Mouse (Mus musculus) right cerebral cortex, adult 2 months (tissue): ENCODE measurements around the gene Slc7a1.

Source experiments
- DNase-seq, 2 experiments: peaks; one replicate each; pipeline ENCODE4 v3.0.0; 2021 to 2022; ENCODE audit warnings: low spot score in 2 of 2

Slc7a1 gene

DNA sequence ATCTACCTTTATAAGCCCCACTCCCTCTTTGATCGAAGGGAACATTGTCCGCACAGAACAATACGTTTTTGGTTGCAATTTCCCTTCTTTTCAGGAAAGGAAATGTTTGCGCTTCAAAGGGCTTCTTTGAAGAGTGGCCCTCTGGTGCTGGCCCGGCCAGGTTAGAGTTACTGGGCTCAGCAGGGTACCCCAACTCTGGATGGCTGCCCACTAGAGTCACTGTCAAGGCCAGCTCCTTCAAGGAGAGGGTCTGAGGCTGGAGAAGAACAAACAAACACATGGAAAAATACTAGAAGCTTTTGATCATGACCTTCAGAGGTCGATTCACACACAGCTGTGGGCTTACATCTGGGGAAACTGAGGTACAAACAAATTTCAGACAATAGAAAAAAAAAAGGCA, 6.9 kb downstream of the Slc7a1 start:
- no peak for DNase-seq

DNA sequence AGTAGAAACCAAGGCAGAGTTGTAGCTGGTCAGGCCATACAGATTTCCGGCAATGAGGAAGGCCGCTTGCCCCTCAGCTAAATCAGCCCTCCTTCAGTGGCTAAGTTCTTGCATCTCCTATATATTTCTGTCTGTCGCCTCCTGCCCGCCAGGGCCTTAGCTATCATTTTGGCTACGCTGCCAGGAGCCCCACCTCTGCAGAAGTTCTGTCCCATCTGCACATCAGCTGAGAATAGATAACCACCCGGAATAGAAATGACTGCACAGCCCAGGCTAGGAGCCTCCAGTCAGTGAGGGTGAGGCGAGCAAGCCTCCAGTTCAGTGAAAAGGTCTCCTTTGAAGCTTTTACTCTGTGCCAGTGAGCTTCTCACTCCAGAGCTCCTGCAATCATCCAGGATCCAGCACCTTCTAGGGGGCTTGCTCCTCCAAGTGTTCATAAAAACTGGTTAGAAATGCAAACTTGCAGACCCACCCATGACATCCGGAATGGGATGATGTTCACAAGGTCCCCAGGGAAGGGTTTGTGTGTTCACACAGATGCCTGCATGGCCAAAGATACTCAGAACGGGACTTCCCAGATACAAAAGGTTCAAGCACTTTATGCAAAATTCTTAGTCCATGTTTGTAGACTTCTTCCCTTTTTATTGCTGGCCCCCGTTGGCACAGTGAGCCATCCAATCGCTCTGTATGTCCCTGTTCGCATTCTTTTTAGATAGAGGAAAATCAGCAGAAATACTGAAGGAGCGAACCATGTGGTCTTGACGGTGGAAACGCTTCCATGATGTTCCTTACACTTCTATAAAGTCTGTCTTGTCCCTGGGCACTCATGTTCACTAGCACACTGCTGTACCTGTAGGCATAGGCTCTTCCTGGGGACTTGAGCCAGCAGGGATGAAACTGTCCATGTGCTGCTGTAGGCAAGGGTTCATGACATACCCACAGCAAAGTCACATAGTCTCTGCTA, 10.4 kb downstream of the Slc7a1 start:
- DNase-seq = peak in 1 of 2 experiments; percentile 20

DNA sequence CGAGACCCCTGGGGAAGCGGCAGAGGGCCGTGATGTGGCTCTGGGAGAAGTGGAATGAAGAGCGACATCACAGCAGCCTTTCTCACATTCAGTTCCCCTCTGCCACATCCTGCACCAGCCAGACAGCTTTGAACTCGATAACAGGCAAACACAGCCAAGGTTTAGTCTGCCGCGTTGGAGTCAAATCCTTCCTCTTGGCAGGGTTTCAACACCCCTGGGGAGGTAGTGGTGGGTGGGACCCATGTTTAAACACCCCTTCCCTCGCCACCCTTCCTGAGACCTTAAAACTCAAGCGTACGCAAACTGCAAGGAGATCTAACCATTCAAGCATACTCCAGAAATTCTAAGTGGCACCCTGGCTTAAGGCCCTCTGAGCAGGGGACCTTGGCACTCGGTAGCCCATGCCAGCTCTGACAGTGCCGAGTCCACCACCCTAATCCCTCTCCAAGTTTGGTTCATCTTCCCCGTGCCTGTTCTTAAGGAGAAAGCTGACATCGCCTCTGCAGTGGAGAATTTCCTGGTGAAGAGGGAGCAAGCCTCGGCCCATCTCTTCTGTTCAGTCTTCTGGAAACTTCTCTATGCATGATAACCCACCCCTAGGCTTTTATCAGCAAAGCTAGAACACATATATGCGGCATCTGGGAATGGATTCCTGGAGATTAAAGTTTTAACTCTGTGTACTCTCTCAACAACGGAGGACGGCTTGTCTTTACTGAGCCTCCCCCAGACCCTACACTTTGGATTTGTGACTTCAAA, 11.3 kb downstream of the Slc7a1 start:
- DNase-seq = no peak

DNA sequence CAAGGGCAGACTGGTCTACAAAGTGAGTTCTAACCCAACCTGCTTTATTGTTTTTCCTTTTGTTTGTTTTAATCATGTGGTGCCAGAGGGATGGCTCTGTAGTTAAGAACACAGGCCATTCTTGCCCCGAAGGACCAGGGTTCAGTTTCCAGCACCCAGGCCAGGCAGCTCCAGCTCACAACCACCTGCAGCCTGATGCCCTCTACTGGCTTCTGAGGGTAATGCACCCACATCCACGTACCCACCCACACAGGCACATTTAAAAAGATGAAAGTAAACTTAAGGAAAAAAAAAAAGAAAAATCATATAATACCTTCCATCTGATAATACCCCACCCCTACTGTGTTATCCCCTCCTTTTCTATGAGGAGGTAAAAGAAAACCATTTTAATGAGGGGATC, 11.9 kb downstream of the Slc7a1 start:
- no peak for DNase-seq

DNA sequence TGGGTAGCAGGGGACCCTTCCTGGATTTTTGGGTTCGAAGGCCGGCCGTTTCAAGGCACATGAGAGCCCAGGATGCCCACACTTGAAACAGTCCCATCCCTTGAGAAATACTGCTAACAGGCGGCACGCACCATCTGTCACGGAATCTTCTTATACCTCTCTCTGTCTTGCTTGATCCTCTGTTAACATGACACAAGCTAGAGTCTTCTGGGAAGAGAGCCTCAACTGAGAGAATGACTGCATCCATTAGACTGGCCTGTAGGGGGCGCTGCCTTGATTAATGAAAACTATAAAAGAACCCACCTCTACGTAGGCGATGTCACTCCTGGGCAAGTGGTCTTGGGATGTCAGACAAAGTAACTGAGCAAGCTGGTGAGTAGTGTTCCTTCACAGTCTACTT, 13.2 kb downstream of the Slc7a1 start:
- DNase-seq = peak; percentile 44 to 48

DNA sequence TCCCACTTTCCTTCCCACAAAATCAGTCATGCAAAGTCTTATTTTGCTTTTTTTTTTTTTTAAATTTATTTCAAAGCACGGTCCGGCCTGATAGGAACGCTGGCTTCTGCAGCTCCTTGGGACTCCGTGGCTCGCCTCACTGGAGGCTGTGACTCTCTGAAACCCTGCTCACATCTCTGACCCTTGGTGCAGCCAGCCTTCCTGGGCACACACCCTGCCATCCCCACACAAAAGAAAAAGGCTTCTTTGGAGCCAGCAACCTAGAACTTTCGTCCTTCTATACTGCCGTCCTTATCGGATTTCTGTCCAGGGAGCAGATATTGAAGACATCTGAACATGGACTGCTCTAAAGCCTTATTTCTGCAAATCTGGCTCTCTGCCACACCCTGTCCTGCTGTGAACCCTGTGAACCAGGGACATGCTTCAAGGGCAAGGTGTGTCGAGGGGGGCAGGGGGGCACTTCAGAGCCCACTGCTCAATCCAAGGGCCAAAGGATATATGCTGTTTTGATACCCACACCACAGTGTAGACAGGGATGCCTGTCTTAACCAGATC, 15.1 kb downstream of the Slc7a1 start:
- no peak for DNase-seq

DNA sequence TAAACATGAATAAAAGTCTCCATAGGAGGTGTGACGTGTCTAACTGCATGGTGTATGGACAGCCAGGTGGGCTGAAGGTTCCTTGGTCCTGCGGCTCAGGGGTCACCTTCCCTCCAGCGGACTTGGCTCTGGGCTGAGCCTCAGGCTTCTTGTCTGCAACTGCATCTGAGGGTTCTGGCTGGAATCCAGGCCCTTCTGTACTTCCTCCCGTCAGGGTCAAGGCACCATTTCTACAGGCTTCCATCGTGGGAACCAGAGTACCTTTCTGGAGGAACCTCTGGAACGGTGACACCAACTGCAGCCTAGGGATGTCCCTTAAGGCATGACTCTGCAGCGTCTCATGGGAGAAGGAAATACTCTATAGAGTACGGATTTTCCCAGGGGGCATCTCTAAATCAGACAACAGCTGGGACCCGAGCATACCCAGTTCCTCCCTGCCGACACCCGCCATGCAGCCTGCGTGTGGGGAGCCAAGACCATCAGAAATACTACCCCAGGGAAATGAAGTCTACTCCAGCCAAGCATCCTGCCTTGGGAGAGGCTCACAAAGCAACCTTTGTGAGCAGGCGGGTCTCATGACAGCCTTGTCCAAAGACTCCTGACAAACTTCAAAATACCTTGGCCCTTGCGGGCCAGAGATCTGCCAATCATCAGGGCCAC, 15.7 kb downstream of the Slc7a1 start:
- DNase-seq = no peak

DNA sequence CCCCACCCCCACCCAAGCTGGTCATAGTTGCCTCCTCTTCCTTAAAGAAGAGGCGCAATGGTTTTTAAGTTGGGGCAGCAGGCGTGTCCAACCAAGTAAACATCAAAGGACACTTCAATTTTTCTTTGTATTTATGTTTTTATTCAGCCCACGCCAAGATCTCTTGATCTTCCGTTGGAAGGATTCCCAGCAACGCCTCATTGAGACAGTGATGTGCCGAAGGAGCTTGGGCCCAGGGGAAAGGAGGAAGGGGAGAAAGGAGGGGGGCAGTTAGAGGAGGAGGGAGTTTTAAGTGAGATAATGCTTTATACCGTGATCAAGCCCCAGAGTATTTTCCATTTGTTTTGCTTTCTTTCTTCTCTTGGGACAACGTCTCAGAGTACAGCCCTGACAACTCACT, 18.6 kb downstream of the Slc7a1 start:
- no peak for DNase-seq

DNA sequence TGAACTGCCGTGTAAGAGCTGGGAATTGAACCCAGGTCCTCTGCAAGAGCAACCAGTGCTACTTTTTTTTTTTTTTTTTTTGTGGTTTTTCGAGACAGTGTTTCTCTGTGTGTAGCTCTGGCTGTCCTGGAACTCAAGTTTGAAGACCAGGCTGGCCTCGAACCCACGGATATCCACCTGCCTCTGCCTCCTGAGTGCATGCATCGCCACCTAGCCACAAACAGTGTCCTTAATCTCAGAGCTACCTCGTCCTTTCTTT, 19.5 kb downstream of the Slc7a1 start:
- DNase-seq = no peak

DNA sequence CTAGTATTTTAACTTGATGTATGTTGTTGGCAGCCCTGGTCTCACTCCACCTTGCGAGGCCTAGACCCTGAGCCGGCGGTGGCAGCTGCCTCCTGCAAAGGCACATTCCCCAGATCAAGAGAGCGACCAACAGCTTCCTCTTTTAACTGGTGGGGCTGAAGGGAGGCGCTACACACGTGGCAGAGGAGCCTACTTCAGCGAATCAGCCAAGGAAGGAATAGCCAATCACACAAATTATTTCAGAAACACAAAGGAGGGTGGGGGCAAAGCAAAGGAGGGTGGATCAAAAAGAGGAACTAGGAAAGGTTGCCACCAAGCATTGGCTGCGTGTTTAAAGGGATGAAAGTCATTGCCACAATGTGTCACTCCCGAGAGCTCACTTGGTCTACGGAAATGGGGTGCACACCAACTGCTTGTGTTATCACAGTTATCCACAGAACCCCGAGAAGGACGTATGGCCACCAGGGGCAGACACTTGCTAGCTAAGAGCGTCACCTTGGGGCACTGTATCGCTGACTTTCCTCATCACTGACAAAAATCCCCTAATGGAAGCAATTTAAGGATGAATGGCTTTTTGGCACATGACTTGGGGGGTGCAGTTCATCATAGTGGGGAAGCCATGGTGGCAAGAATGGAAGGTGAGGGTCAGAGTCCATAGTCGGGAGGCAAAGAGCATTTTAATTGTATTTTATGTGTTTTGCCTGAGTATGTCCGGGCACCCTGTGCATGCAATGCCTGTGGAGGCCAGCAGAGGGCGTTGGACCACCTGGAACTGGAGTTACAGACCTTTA, 20.1 kb downstream of the Slc7a1 start:
- no peak for DNase-seq

DNA sequence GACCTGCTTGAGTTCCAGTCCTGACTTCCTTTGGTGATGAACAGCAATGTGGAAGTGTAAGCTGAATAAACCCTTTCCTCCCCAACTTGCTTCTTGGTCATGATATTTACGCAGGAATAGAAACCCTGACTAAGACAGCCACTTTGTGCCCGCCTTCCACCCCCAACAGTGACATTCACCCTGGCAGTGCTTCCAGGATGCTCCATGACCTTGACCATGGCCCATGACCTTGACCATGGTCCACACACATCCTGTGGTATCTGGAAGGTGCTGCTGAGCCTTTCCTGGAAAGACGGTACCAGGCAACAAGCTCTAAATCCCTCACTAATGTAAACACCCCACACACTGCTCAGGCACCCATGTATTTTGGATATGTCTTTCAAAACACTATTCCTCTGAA, 21.0 kb downstream of the Slc7a1 start:
- DNase-seq = no peak

DNA sequence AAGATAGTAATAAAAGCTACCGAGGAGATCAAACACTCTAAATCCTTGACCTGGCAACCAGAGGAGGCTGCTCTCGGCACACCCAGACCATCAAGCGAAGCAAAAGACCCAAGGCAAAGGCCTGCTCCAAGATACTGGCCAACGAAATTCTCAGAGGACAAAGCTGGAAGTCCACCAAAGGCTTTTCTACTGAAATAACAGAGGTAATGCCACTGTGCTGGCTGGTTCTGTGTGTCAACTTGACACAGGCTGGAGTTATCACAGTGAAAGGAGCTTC, 21.5 kb downstream of the Slc7a1 start:
- no peak for DNase-seq

DNA sequence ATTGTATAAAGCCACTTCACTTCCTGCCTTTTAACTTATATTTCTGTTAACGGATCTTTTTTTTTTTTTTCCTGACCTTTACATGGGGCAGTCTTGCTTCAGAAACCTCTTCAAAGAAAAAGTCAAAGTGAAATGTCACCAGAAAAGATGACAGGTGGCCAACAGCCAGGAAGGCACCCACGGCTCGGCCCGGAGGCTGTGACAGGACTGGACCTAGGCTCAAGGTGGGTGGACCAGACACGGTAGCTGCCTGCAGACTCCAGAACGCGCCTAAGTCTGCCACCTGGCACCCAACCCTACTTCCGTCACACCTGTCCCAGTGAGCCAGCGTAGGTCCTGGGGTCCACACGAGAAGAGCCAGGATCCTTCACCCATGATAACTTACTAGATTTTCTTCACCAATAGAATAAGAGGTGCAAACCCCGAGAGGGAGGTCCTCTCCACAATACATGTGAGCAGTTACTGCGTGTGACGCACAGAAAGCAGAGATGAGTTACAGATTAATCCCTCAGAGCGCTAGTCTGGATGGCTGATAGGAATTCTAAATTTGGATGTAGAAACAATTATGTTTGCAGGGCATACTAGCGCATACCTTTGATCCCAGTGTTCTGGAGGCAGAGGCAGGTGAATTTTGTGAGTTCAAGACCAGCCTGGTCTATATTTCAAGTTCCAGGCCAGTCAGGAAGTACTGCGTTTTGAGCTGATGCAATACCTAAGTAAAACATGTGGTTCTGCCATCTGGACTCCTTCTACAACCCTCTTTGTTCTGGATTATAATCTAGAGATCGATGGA, 22.1 kb downstream of the Slc7a1 start:
- no peak for DNase-seq

DNA sequence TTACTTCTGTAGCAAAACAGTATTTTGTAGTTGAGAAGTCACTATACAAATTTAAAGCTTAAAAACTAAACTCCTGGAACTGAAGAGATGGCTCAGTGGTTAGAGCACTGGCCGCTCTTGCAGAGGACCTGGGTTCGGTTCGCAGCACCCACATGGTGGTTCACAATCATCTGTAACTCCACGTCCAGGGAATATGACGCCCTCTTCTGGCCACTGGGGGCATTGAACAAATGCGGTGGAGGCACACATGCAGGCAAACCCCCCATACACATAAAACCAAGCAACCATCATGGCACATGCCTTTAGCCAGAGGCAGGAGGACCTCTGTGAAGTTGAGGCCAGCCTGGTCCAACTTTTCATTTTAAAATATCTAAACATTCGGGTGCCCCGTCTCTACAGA, 23.3 kb downstream of the Slc7a1 start:
- no peak for DNase-seq

DNA sequence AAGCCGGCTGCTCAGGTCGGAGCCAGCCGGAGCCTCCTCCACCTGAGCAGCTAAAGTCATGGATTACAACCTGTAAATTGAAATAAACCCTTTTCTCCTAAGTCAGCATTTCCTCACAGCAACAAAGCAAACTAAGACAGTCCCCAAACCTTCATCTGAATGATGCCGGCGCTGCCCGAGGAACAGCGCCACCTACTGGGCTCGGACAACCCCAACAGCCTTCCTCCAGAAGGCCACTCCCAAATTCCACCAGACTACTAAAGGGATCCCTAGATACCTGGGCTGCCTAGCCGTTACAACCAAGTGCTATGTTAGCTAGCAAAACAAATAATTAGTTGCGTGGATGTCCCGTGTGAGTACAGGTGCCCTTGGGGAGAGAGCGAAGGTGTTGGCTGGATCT, 24.2 kb downstream of the Slc7a1 start:
- DNase-seq = no peak

DNA sequence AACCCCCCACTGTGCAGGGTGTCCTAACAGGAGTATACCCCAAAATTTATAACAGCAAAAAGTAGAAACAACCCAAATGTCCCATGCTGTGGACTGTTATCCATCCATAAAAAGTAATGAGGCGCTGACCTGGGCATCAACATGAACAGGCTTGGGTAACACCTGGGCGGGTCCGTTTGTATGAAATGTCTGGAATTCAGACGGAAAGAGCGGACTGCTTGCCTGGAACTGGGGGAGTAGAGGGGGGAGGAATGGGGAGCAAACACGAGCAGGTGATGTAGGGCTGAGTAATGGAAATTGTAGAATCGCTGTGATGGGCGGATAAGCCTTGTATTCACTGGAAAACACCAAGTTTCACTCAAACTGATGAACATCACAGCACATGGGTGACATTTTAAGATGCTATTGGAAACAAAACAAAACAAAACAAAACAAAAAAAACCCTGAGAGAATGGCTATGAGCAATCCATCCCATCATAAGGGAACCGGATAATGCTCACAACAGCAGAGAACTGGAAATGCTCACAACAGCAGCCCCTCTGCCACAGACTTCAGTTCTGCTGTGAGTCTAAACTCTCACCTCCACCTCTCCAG, 26.5 kb downstream of the Slc7a1 start:
- no peak for DNase-seq

DNA sequence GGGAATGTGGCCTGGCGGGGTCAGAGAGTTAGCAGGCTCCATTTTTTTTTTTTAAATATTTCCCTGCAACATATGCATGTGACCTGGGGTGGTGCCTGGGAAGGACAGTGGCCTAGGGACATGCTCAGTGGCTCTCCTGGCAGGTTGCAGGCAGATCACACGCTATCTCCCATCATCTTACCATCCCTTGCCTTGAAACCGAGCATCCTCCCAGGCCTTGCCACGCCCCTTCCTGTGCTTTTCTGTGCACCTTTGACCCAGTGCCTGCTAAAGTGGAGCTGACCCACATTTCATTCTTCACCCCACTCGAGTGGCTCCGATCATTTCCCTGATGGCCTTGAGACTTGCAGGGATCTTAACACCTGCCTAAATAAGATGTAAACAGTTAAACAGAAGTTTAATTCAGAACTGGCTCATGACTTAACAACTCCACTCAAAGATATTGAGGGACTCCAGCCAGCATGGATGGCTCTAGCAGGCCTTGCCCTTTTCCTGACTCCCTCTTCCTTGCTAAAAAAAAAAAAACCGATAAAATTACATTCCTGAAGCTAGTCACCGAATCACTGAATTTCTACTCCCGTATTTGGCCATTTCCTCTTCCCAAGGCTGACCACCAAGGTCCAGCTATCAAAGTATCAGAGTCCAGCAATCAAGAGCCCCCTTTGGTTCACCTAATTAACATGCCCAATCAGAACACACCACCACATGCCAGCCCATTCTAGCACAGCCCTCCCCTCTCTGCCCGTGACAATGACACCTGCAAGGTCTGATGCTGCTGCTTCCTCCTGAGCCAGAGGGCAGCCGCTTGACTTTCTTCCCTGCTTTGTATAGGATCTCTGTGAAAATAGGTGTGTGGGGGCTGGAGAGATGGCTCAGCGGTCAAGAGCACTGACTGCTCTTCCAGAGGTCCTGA, 27.4 kb downstream of the Slc7a1 start:
- no peak for DNase-seq

DNA sequence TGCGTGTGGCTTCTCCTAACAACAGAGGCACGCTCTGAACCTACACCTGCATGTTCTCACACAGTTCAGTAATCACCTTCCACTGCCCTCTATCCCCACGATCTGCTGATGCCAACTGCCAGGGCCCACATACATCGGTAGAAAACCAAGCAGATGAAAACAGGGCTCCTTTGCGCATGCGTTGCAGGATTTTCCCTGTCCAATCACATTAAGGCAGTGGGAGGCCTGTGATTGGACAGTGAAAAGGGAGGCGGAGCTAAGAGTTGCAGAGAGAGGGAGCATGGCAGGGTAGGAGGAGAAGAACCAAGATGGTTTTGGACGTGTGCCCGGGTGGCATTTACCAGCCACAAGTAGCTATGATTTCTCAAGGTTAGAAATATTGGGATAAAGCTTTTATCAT, 28.3 kb downstream of the Slc7a1 start:
- no peak for DNase-seq

DNA sequence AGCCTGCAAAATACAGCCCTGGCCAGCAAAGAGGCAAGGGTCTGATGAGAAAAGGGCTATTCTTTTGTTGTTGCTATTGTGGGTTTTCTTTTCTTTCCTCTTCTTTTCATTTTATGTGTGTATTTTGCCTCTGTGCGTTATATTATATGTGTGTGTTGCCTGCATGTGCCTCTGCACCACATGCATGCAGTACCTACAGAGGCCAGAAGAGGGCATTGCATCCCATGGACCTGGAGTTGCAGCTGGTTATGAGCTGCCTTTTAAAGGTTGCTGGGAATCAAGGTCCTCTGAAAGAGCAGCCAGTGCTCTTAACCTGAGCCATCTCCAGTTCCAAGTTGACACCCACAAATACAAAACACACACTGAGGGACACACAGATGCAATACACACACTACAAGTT, 29.1 kb downstream of the Slc7a1 start:
- DNase-seq = no peak

DNA sequence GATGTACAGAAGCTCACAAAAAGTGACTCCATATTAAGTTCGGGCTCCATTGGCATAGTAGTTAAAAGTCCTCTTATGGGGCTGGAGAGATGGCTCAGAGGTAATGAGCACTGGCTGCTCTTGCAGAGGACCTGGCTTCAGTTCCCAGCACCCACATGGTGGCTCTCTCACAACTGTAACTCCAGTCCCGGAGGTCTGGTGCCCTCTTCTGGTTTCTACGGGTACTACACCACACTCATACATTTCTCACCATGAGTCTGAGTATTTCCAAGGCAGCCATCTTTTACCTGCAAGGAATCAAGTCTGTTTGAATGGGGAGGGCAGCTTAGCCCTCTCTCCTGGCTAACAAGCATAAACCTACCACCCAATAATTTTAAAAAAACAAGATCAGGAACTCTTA, 30.5 kb downstream of the Slc7a1 start:
- DNase-seq = no peak
